Mouse (Mus musculus): ENCODE results near the gene BC034090. TPM values are rescaled to one million over a fixed set of nuclear protein-coding genes. Genes with fewer than 3 reads are reported as not detected.
"Not testable (repeated sequence)": the region's sequence is repeated elsewhere in the genome, so short reads cannot be mapped to it uniquely, and the experiment has no call there.

The BC034090 gene
- polyA plus RNA-seq, 1 experiment from 2014 or later = 3.2 TPM

DNA sequence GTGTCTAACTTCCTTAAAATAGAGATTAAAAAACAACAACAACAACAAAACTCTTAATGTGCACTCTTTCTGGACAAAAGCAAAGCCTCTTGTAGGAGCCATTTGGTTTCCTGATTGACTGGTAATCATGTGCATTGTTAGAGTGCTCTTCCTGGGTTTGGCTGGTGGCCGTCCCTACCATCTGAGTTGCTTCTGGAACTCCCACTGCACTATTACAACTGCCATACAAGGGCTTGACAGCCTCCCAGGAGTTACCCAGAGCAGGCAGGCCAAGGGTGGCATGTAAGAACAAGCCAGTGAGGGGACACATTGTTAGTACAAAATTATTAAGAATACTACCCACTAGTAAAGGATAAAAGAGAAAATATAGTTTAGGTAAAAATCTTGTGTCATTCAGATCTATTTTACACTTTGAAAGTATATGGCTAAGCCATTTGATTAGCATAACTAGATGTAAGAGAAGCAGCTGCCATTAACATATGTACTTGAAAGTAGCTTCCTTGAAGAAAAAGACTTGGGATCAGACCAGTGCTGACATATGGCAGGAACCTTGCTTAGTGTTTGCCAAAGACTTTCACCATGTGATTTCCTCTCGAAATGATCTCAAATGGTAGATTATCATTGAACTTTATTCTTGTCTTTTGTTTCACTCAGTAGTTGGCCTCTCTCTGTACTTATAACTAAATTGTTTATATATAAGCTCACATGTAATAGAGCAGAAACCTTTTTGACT lies 65.9 kb downstream of the BC034090 start:
- H3K9me3 ChIP-seq (ENCODE audit: control insufficient read depth, low read length) = no peaks in the 10 kb centered on the region
- H3K27ac ChIP-seq (ENCODE audit: low read depth, low read length) = no peak overlapping the region
- no peaks in the 10 kb centered on the region for H3K27me3 ChIP-seq (ENCODE audit: control insufficient read depth, insufficient read depth, low read length)
- no peaks in the 10 kb centered on the region for H3K4me1 ChIP-seq (replicated peaks; ENCODE audit: control insufficient read depth, insufficient read depth, low read length)
- peaks cover 4% of the 10 kb centered on the region; the same call in 1 of the 2 replicates for H3K36me3 ChIP-seq (ENCODE audit: control insufficient read depth, insufficient read depth, low read length)
- WGBS = 83% methylated on average over 2 of the region's 2 CpGs
- DNase-seq (ENCODE audit: low spot score) (no peak), ATAC-seq (replicated peaks; ENCODE audit: low FRiP score) (no peak)
- H3K4me2 ChIP-seq (ENCODE audit: low read depth, low read length, severe bottlenecking) = no peak overlapping the region
- no peak overlapping the region for H3K4me3 ChIP-seq (ENCODE audit: low read depth, low read length)
- no peak overlapping the region for H3K9ac ChIP-seq (ENCODE audit: low read length)

DNA sequence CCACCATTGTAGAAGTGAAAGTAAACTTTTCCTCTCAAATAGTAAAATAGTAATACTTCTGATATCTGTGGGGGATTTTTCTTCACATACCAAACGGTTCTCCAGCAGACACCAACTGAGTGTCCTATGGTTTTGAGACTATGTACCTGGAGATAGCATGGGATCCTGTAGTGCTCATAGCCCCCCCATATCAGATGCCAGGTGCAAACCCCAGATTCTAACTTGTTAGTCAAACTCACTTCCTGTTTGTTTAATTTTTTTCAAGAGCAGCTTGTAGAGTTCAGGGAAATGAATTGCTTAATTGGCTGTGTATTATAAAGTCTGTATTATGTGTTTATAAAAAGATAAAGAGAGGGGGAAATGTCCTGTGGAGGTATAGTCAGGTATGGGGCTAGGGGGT lies 69.8 kb downstream of the BC034090 start:
- H3K27me3 ChIP-seq (ENCODE audit: control insufficient read depth, insufficient read depth, low read length) = no peaks in the 10 kb centered on the region
- no peak overlapping the region for H3K4me3 ChIP-seq (ENCODE audit: low read depth, low read length)
- peaks cover 2% of the 10 kb centered on the region; the same call in 1 of the 2 replicates for H3K36me3 ChIP-seq (ENCODE audit: control insufficient read depth, insufficient read depth, low read length)
- H3K9ac ChIP-seq (ENCODE audit: low read length) = no peak overlapping the region
- H3K4me1 ChIP-seq (replicated peaks; ENCODE audit: control insufficient read depth, insufficient read depth, low read length) = no peaks in the 10 kb centered on the region
- no peak overlapping the region for H3K4me2 ChIP-seq (ENCODE audit: low read depth, low read length, severe bottlenecking)
- no peak for ATAC-seq (replicated peaks; ENCODE audit: low FRiP score)
- H3K9me3 ChIP-seq (ENCODE audit: control insufficient read depth, low read length) = no peaks in the 10 kb centered on the region
- no peak overlapping the region for H3K27ac ChIP-seq (ENCODE audit: low read depth, low read length)
- DNase-seq (ENCODE audit: low spot score) = no peak
- WGBS = 95% methylated on average over 1 of the region's 1 CpGs

DNA sequence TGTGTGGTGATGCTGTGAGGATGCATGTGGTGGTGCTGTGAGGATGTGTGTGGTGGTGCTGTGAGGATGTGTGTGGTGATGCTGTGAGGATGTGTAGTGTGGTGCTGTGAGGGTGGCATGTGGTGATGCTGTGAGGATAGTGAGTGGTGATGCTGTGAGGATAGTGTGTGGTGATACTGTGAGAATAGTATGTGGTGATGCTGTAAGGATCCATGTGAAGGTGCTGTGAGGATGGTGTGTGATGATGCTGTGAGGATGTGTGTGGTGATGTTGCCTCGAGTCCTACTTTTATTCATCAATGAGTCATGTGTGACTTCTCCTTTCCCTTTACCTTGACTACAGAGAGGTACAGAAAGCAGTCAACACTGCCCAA lies 70.6 kb downstream of the BC034090 start:
- 85% methylated on average over 1 of the region's 1 CpGs for WGBS
- H3K4me3 ChIP-seq (ENCODE audit: low read depth, low read length); H3K27ac ChIP-seq (ENCODE audit: low read depth, low read length); ATAC-seq (replicated peaks; ENCODE audit: low FRiP score); H3K4me2 ChIP-seq (ENCODE audit: low read depth, low read length, severe bottlenecking); H3K36me3 ChIP-seq (ENCODE audit: control insufficient read depth, insufficient read depth, low read length); H3K27me3 ChIP-seq (ENCODE audit: control insufficient read depth, insufficient read depth, low read length); DNase-seq (ENCODE audit: low spot score); H3K9me3 ChIP-seq (ENCODE audit: control insufficient read depth, low read length); H3K4me1 ChIP-seq (replicated peaks; ENCODE audit: control insufficient read depth, insufficient read depth, low read length); H3K9ac ChIP-seq (ENCODE audit: low read length): not testable (repeated sequence)

DNA sequence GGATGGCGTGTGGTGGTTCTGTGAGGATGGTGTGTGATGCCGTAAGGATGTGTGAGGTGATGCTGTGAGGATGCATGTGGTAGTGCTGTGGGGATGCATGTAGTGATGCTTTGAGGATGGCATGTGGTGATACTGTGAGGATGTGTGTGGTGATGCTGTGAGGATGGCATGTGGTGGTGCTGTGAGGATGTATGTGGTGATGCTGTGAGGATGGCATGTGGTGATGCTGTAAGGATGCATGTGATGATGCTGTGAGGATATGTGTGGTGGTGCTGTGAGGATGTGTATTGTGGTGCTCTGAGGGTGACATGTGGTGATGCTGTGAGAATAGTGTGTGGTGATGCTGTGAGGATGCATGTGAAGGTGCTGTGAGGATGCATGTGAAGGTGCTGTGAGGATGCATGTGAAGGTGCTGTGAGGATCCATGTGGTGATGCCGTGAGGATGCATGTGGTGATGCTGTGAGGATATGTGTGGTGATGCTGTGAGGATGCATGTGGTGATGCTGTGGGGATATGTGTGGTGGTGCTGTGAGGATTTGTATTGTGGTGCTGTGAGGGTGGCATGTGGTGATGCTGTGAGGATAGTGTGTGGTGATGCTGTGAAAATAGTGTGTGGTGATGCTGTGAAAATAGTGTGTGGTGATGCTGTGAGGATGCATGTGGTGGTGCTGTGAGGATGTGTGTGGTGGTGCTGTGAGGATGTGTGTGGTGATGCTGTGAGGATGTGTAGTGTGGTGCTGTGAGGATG lies 71.2 kb downstream of the BC034090 start:
- 95% methylated on average over 3 of the region's 3 CpGs for WGBS

GRCm38 (mm10) chr1:155169935-155170334 lies 74.3 kb downstream of the BC034090 start:
- H3K4me1 ChIP-seq (replicated peaks; ENCODE audit: control insufficient read depth, insufficient read depth, low read length) = no peaks in the 10 kb centered on the region
- no peak for ATAC-seq (replicated peaks; ENCODE audit: low FRiP score)
- H3K27me3 ChIP-seq (ENCODE audit: control insufficient read depth, insufficient read depth, low read length) = no peaks in the 10 kb centered on the region
- H3K4me3 ChIP-seq (ENCODE audit: low read depth, low read length) = no peak overlapping the region
- H3K9ac ChIP-seq (ENCODE audit: low read length) = no peak overlapping the region
- H3K36me3 ChIP-seq (ENCODE audit: control insufficient read depth, insufficient read depth, low read length) = no peaks in the 10 kb centered on the region
- no peak overlapping the region for H3K27ac ChIP-seq (ENCODE audit: low read depth, low read length)
- no peaks in the 10 kb centered on the region for H3K9me3 ChIP-seq (ENCODE audit: control insufficient read depth, low read length)
- H3K4me2 ChIP-seq (ENCODE audit: low read depth, low read length, severe bottlenecking) = no peak overlapping the region
- DNase-seq (ENCODE audit: low spot score) = no peak

More for the DNA sequence above, 71.2 kb downstream of the BC034090 start:
- Histone ChIP-seq H3K4me1 (replicated peaks; ENCODE audit: control insufficient read depth, insufficient read depth, low read length) (no peaks in the 10 kb centered on the region), H3K9ac (ENCODE audit: low read length) (no peak overlapping the region), H3K36me3 (ENCODE audit: control insufficient read depth, insufficient read depth, low read length) (peaks cover 2% of the 10 kb centered on the region; the same call in 1 of the 2 replicates), H3K9me3 (ENCODE audit: control insufficient read depth, low read length) (no peaks in the 10 kb centered on the region), H3K4me2 (ENCODE audit: low read depth, low read length, severe bottlenecking) (no peak overlapping the region), H3K27me3 (ENCODE audit: control insufficient read depth, insufficient read depth, low read length) (no peaks in the 10 kb centered on the region), H3K4me3 (ENCODE audit: low read depth, low read length) (no peak overlapping the region), H3K27ac (ENCODE audit: low read depth, low read length) (no peak overlapping the region)
- no peak for DNase-seq (ENCODE audit: low spot score)
- ATAC-seq (replicated peaks; ENCODE audit: low FRiP score) = no peak

DNA sequence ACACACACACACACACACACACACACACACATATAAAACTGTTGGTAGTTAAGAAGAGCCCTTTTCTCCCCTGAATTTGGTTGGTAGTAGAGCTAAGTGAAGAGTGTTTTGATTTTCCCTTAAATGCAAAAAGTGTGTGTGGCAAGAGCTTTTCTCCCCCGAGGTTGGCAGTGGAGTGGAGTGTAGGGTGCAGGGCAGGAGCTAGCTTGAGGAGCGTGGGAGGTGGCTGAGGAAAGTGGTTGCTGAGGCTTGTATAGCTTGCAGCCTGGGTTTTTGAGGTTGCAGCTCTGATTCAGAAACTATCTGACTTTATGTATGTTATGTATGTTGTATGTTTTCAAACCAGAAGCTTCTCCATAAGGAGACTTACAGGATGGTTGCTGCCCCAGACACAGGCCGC lies 76.8 kb downstream of the BC034090 start:
- Histone ChIP-seq H3K36me3 (ENCODE audit: control insufficient read depth, insufficient read depth, low read length) (no peaks in the 10 kb centered on the region), H3K4me1 (replicated peaks; ENCODE audit: control insufficient read depth, insufficient read depth, low read length) (no peaks in the 10 kb centered on the region), H3K9ac (ENCODE audit: low read length) (no peak overlapping the region), H3K27ac (ENCODE audit: low read depth, low read length) (no peak overlapping the region), H3K4me2 (ENCODE audit: low read depth, low read length, severe bottlenecking) (no peak overlapping the region), H3K9me3 (ENCODE audit: control insufficient read depth, low read length) (no peaks in the 10 kb centered on the region), H3K4me3 (ENCODE audit: low read depth, low read length) (no peak overlapping the region), H3K27me3 (ENCODE audit: control insufficient read depth, insufficient read depth, low read length) (no peaks in the 10 kb centered on the region)
- ATAC-seq (replicated peaks; ENCODE audit: low FRiP score) (no peak), DNase-seq (ENCODE audit: low spot score) (no peak)
- WGBS = 93% methylated on average over 3 of the region's 3 CpGs

Other genes with a start within 250 kb of the BC034090 start
- gene Ier5, start 144.8 kb downstream of the BC034090 start, polyA plus RNA-seq (2014; fragmentation: Nextera tagmentation; extraction: Ambion mirVana) = 19.4 and 28.0 TPM in 2 replicates
- 0.55 and 0.96 TPM in 2 replicates for gene Mr1, start 97.6 kb downstream of the BC034090 start, polyA plus RNA-seq (2014; fragmentation: Nextera tagmentation; extraction: Ambion mirVana)
- 102 and 119 TPM in 2 replicates for gene Stx6, start 85.7 kb downstream of the BC034090 start, polyA plus RNA-seq (2014; fragmentation: Nextera tagmentation; extraction: Ambion mirVana)
- 14.2 and 16.4 TPM in 2 replicates for gene Xpr1, start 173.0 kb upstream of the BC034090 start, polyA plus RNA-seq (2014; fragmentation: Nextera tagmentation; extraction: Ambion mirVana)